Mouse (Mus musculus): ENCODE measurements at regions not wholly inside any gene's neighbourhood (a gene's known extent, or its start where the extent isn't known, plus 50 kb on each side); places are given as distances from the start of the nearest gene placed in this dataset.

DNA sequence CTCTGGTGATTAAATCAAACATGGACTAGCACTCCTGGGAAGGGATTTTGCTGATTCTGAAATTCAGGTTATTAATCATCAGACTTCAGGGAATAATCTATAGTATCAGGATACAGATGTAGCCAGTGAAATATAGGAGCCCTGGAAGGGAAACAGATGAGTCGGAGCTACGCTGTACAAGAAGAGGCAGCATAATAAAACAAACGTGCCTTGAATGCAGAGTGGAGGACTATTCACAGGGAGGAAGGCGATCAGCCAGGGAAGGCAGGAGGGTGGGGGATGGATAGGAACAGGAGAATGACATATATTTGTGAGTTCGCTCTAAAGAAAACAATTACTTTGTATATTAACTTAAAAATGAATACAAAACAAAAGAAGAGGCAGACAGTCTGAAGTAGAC lies 286.6 kb upstream of the Got2 start:
- no peaks in the 10 kb centered on the region for H3K27me3 ChIP-seq (ENCODE audit: control insufficient read depth, insufficient read depth, low read length)
- WGBS = 84% methylated on average over 5 of the region's 5 CpGs
- TF ChIP-seq POLR2A (IDR thresholded peaks at IDR 0.05; ENCODE audit: low read depth, low read length) (no peak), CTCF (IDR thresholded peaks at IDR 0.05; ENCODE audit: extremely low read depth, insufficient read depth, insufficient read length, insufficient replicate concordance) (no peak)
- no peaks in the 10 kb centered on the region for H3K4me1 ChIP-seq (ENCODE audit: control insufficient read depth, insufficient read depth, insufficient read length)
- no peak overlapping the region for H3K27ac ChIP-seq (ENCODE audit: insufficient read depth, low read length)
- no peaks in the 10 kb centered on the region for H3K36me3 ChIP-seq (ENCODE audit: control insufficient read depth, insufficient read depth, low read length)
- no peak overlapping the region for H3K4me3 ChIP-seq (ENCODE audit: extremely low read depth, insufficient read depth, insufficient read length)
- no peak for DNase-seq (ENCODE audit: low read depth in 1 of 2, low spot score in 2 of 2)

GRCm38 (mm10) chr8:96164933-96165332 lies 276.6 kb upstream of the Got2 start:
- 92% methylated on average over 8 of the region's 8 CpGs for WGBS
- TF ChIP-seq CTCF (IDR thresholded peaks at IDR 0.05; ENCODE audit: extremely low read depth, insufficient read depth, insufficient read length, insufficient replicate concordance) = no peak
- H3K4me3 ChIP-seq (ENCODE audit: extremely low read depth, insufficient read depth, insufficient read length) = no peak overlapping the region
- no peaks in the 10 kb centered on the region for H3K36me3 ChIP-seq (ENCODE audit: control insufficient read depth, insufficient read depth, low read length)
- DNase-seq (ENCODE audit: low read depth in 1 of 2, low spot score in 2 of 2) = no peak
- no peaks in the 10 kb centered on the region for H3K4me1 ChIP-seq (ENCODE audit: control insufficient read depth, insufficient read depth, insufficient read length)
- H3K27ac ChIP-seq (ENCODE audit: insufficient read depth, low read length) = no peak overlapping the region
- no peaks in the 10 kb centered on the region for H3K27me3 ChIP-seq (ENCODE audit: control insufficient read depth, insufficient read depth, low read length)

- H3K4me1 ChIP-seq (ENCODE audit: control insufficient read depth, insufficient read depth, insufficient read length) = no peaks in the 10 kb centered on the region
- no peaks in the 10 kb centered on the region for H3K27me3 ChIP-seq (ENCODE audit: control insufficient read depth, insufficient read depth, low read length)
- WGBS = 23% methylated on average over 6 of the region's 6 CpGs
- DNase-seq (ENCODE audit: low read depth in 1 of 2, low spot score in 2 of 2) = no peak
- H3K4me3 ChIP-seq (ENCODE audit: extremely low read depth, insufficient read depth, insufficient read length) = no peak overlapping the region
- no peak overlapping the region for H3K27ac ChIP-seq (ENCODE audit: insufficient read depth, low read length)
- no peaks in the 10 kb centered on the region for H3K36me3 ChIP-seq (ENCODE audit: control insufficient read depth, insufficient read depth, low read length)
- TF ChIP-seq POLR2A (IDR thresholded peaks at IDR 0.05; ENCODE audit: low read depth, low read length) (no peak), CTCF (IDR thresholded peaks at IDR 0.05; ENCODE audit: extremely low read depth, insufficient read depth, insufficient read length, insufficient replicate concordance) (no peak)
Observed at GRCm38 (mm10) chr8:96159899-96160298, 271.6 kb upstream of the Got2 start.

GRCm38 (mm10) chr8:96152496-96153250 lies 264.3 kb upstream of the Got2 start:
- Histone ChIP-seq H3K27me3 (ENCODE audit: control insufficient read depth, insufficient read depth, low read length) (no peaks in the 10 kb centered on the region), H3K4me3 (ENCODE audit: extremely low read depth, insufficient read depth, insufficient read length) (no peak overlapping the region), H3K27ac (ENCODE audit: insufficient read depth, low read length) (no peak overlapping the region), H3K4me1 (ENCODE audit: control insufficient read depth, insufficient read depth, insufficient read length) (no peaks in the 10 kb centered on the region), H3K36me3 (ENCODE audit: control insufficient read depth, insufficient read depth, low read length) (no peaks in the 10 kb centered on the region)
- peak in 1 of 2 experiments; percentile 5 for DNase-seq (ENCODE audit: low read depth in 1 of 2, low spot score in 2 of 2)
- WGBS = 37% methylated on average over 12 of the region's 12 CpGs
- TF ChIP-seq POLR2A (IDR thresholded peaks at IDR 0.05; ENCODE audit: low read depth, low read length) (no peak), CTCF (IDR thresholded peaks at IDR 0.05; ENCODE audit: extremely low read depth, insufficient read depth, insufficient read length, insufficient replicate concordance) (no peak)

DNA sequence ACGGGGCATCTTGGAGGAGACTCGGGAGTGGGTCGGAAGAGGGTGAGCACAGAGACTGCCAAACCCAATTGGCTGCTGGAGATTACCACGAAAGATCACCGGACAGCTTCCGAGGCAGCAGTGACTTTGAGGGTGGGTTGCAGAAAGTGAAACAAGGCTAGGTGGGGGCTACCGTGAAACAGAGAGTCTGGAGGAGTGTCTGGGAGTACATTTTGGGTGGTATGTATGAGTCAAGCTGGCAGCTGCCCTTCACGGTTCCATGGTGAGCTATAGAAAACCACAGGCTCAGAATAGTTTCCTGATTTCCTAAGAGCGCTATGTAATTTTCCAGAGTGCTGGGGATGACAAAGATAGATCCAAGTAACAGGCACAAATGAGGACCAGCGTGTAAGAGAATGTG lies 263.7 kb upstream of the Got2 start:
- Histone ChIP-seq H3K4me1 (ENCODE audit: control insufficient read depth, insufficient read depth, insufficient read length) (no peaks in the 10 kb centered on the region), H3K27me3 (ENCODE audit: control insufficient read depth, insufficient read depth, low read length) (no peaks in the 10 kb centered on the region), H3K4me3 (ENCODE audit: extremely low read depth, insufficient read depth, insufficient read length) (no peak overlapping the region), H3K36me3 (ENCODE audit: control insufficient read depth, insufficient read depth, low read length) (no peaks in the 10 kb centered on the region), H3K27ac (ENCODE audit: insufficient read depth, low read length) (no peak overlapping the region)
- 74% methylated on average over 10 of the region's 10 CpGs for WGBS
- TF ChIP-seq CTCF (IDR thresholded peaks at IDR 0.05; ENCODE audit: extremely low read depth, insufficient read depth, insufficient read length, insufficient replicate concordance) (no peak), POLR2A (IDR thresholded peaks at IDR 0.05; ENCODE audit: low read depth, low read length) (no peak)
- DNase-seq (ENCODE audit: low read depth in 1 of 2, low spot score in 2 of 2) = no peak

GRCm38 (mm10) chr8:96151065-96151472 lies 262.7 kb upstream of the Got2 start:
- Histone ChIP-seq H3K36me3 (ENCODE audit: control insufficient read depth, insufficient read depth, low read length) (no peaks in the 10 kb centered on the region), H3K27me3 (ENCODE audit: control insufficient read depth, insufficient read depth, low read length) (no peaks in the 10 kb centered on the region), H3K4me3 (ENCODE audit: extremely low read depth, insufficient read depth, insufficient read length) (no peak overlapping the region), H3K4me1 (ENCODE audit: control insufficient read depth, insufficient read depth, insufficient read length) (no peaks in the 10 kb centered on the region), H3K27ac (ENCODE audit: insufficient read depth, low read length) (no peak overlapping the region)
- WGBS = 71% methylated on average over 16 of the region's 16 CpGs
- no peak for DNase-seq (ENCODE audit: low read depth in 1 of 2, low spot score in 2 of 2)
- TF ChIP-seq POLR2A (IDR thresholded peaks at IDR 0.05; ENCODE audit: low read depth, low read length) (no peak), CTCF (IDR thresholded peaks at IDR 0.05; ENCODE audit: extremely low read depth, insufficient read depth, insufficient read length, insufficient replicate concordance) (no peak)

DNA sequence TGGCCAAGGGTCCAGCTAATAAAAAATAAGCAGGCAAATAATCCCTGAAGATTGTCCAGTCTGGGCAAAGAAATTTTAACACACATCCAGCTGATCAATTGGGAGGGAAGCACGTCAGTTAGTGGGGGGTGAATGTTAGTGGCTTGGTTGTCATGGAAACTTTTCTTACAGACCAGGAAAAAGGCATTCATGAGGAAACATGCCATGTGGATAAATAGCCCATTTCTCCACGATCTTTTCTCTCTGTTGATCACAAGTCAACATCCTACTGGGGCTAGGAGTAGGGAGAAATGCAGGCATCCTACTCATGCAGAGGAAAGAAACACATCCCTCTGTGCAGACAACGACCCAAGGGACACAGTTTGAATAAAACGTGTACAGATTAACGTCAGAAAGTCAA lies 243.8 kb upstream of the Got2 start:
- Histone ChIP-seq H3K27ac (ENCODE audit: insufficient read depth, low read length) (no peak overlapping the region), H3K27me3 (ENCODE audit: control insufficient read depth, insufficient read depth, low read length) (no peaks in the 10 kb centered on the region), H3K4me1 (ENCODE audit: control insufficient read depth, insufficient read depth, insufficient read length) (no peaks in the 10 kb centered on the region), H3K36me3 (ENCODE audit: control insufficient read depth, insufficient read depth, low read length) (no peaks in the 10 kb centered on the region), H3K4me3 (ENCODE audit: extremely low read depth, insufficient read depth, insufficient read length) (no peak overlapping the region)
- 54% methylated on average over 5 of the region's 5 CpGs for WGBS
- no peak for TF ChIP-seq CTCF (IDR thresholded peaks at IDR 0.05; ENCODE audit: extremely low read depth, insufficient read depth, insufficient read length, insufficient replicate concordance)
- no peak for TF ChIP-seq POLR2A (IDR thresholded peaks at IDR 0.05; ENCODE audit: low read depth, low read length)
- DNase-seq (ENCODE audit: low read depth in 1 of 2, low spot score in 2 of 2) = no peak
